Comparison of ENCODE assay signal across 28 mouse cellular contexts in the genomic region with DNA sequence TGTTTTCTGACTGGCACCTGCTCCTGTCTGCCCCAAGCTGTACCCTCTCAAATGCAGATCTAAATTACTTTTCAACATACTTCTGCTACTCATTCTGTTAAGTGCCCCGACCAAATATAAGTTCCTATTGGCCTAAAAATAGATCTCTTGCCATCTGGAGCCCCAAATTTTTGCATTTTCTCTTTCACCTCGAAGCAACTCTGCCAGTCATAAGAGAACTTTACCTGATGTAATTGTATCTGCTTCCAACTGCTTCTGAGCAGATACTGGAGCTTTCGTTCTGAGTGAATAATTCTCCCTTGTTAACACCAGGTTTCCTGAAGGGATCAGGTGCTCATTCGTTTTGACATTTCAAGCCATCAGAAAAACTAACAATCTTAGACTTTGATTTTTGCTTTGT.
"Had no signal": no experiment of that assay in that cellular context is flagged by ENCODE, and none has a peak within 500 bp of the region (broad histone marks: within the 10 kb centered on the region; RNA-seq: fewer than 3 reads in every experiment).

No protein-coding gene starts in this region.

- H3K4me3 ChIP-seq: heart, adult 2 months; heart, embryonic 13.5 days; heart, embryonic 15.5 days; hindbrain, embryonic 13.5 days; hindbrain, embryonic 15.5 days; kidney, embryonic 15.5 days; limb, embryonic 10.5 days; limb, embryonic 12.5 days; liver, embryonic 13.5 days; liver, embryonic 15.5 days had no signal

- H3K36me3 ChIP-seq: heart, embryonic 13.5 days; heart, embryonic 15.5 days; hindbrain, embryonic 13.5 days; hindbrain, embryonic 15.5 days; kidney, embryonic 15.5 days; limb, embryonic 10.5 days; limb, embryonic 12.5 days; liver, embryonic 13.5 days; liver, embryonic 15.5 days had no signal

- H3K4me1 ChIP-seq: heart, embryonic 15.5 days; hindbrain, embryonic 13.5 days; hindbrain, embryonic 15.5 days; kidney, embryonic 15.5 days; limb, embryonic 10.5 days; limb, embryonic 12.5 days; liver, embryonic 13.5 days; liver, embryonic 15.5 days had no signal

- H3K27ac ChIP-seq: heart, adult 2 months; heart, embryonic 13.5 days; heart, embryonic 15.5 days; hindbrain, embryonic 13.5 days; hindbrain, embryonic 15.5 days; hindbrain, postnatal 0 days; kidney, embryonic 15.5 days; kidney, postnatal 0 days; limb, embryonic 10.5 days; limb, embryonic 12.5 days; liver, embryonic 13.5 days; liver, embryonic 15.5 days had no signal

- H3K9ac ChIP-seq: heart, embryonic 13.5 days; heart, embryonic 15.5 days; hindbrain, embryonic 13.5 days; hindbrain, embryonic 15.5 days; kidney, embryonic 15.5 days; limb, embryonic 12.5 days; liver, embryonic 13.5 days; liver, embryonic 15.5 days had no signal

- H3K4me2 ChIP-seq: heart, embryonic 11.5 days; heart, embryonic 13.5 days; heart, embryonic 15.5 days; hindbrain, embryonic 13.5 days; hindbrain, embryonic 15.5 days; kidney, embryonic 15.5 days; limb, embryonic 12.5 days; liver, embryonic 11.5 days; liver, embryonic 13.5 days; liver, embryonic 15.5 days had no signal

- ATAC-seq: hindbrain, postnatal 0 days; intestine, embryonic 16.5 days had no signal

- DNase-seq: gastrocnemius, postnatal 14 days; gastrocnemius, postnatal 36 days; heart, adult 11 months; heart, adult 2 months; heart, postnatal 14 days; heart, postnatal 36 days; kidney, adult 11 months; kidney, adult 2 months; kidney, adult 9 months; kidney, postnatal 14 days; kidney, postnatal 36 days; layer of hippocampus, adult 9-11 months; layer of hippocampus, postnatal 36 days; liver; liver, embryonic 13.5 days had no signal

- H3K27me3 ChIP-seq: heart, embryonic 13.5 days; heart, embryonic 15.5 days; hindbrain, embryonic 13.5 days; hindbrain, embryonic 15.5 days; kidney, embryonic 15.5 days; limb, embryonic 12.5 days; liver, embryonic 13.5 days; liver, embryonic 15.5 days had no signal

- H3K9me3 ChIP-seq: heart, embryonic 13.5 days; heart, embryonic 15.5 days; hindbrain, embryonic 13.5 days; hindbrain, embryonic 15.5 days; kidney, embryonic 15.5 days; limb, embryonic 10.5 days; limb, embryonic 12.5 days; liver, embryonic 13.5 days; liver, embryonic 15.5 days had no signal
